15 mouse cellular contexts compared by ENCODE assay signal in genomic region chr4:132594191-132594590, GRCm38 (mm10). TPM values are rescaled to one million over a fixed set of nuclear protein-coding genes. Genes with fewer than 3 reads are reported as not detected.
DNase-seq lines count a peak whose midpoint lies in the region; ATAC-seq and TF ChIP-seq lines count a peak whose summit lies in the region.
"Had no signal": no experiment of that assay in that cellular context is flagged by ENCODE, and none has a peak within 500 bp of the region (broad histone marks: within the 10 kb centered on the region; RNA-seq: fewer than 3 reads in every experiment).

No protein-coding gene starts in this region.

- no peak overlapping the region for H3K4me3 ChIP-seq in heart, postnatal 0 days (ENCODE audit: low read depth, low read length)
- H3K4me3 ChIP-seq in lung, embryonic 16.5 days (ENCODE audit: low read length): no peak overlapping the region
- H3K4me3 ChIP-seq in lung, postnatal 0 days (ENCODE audit: low read depth, low read length): no peak overlapping the region
- H3K4me3 ChIP-seq in bone marrow macrophage, adult 2 months (ENCODE audit: insufficient read depth, low read length): no peak overlapping the region
- H3K4me3 ChIP-seq: erythroblast, embryonic 14.5 days had no signal

- no peak for TF ChIP-seq EP300 in heart, postnatal 0 days (IDR thresholded peaks at IDR 0.05; ENCODE audit: low read depth)
- no peak for TF ChIP-seq EP300 in lung, postnatal 0 days (IDR thresholded peaks at IDR 0.05)

- H3K27me3 ChIP-seq in heart, postnatal 0 days (ENCODE audit: control insufficient read depth, insufficient read depth, low read length): no peaks in the 10 kb centered on the region
- H3K27me3 ChIP-seq in lung, embryonic 16.5 days (ENCODE audit: control insufficient read depth, insufficient read depth, low read depth, low read length): no peaks in the 10 kb centered on the region
- no peaks in the 10 kb centered on the region for H3K27me3 ChIP-seq in lung, postnatal 0 days (replicated peaks; ENCODE audit: insufficient read depth, low read length)

- peak; percentile 41 for ATAC-seq in heart, postnatal 0 days (ENCODE audit: insufficient read depth, low read depth)
- 0 out of 2 replicates have a peak, but pooled peaks have one; percentile 17 for ATAC-seq in lung, embryonic 16.5 days (ENCODE audit: low read depth)
- no peak for ATAC-seq in lung, postnatal 0 days
- ATAC-seq: forebrain, postnatal 0 days; intestine, postnatal 0 days had no signal

- H3K9ac ChIP-seq in heart, postnatal 0 days (replicated peaks; ENCODE audit: low read depth, low read length): no peak overlapping the region
- H3K9ac ChIP-seq in lung, embryonic 16.5 days (ENCODE audit: low read length): no peak overlapping the region
- no peak overlapping the region for H3K9ac ChIP-seq in lung, postnatal 0 days (replicated peaks; ENCODE audit: low read depth)
- H3K9ac ChIP-seq: forebrain, postnatal 0 days had no signal

- no peaks in the 10 kb centered on the region for H3K9me3 ChIP-seq in heart, postnatal 0 days (replicated peaks; ENCODE audit: control insufficient read depth, low read length)
- no peaks in the 10 kb centered on the region for H3K9me3 ChIP-seq in lung, embryonic 16.5 days (ENCODE audit: control insufficient read depth, low read length)
- no peaks in the 10 kb centered on the region for H3K9me3 ChIP-seq in lung, postnatal 0 days (ENCODE audit: low read length)

- WGBS in heart, postnatal 0 days: 30% methylated on average over 4 of the region's 4 CpGs
- WGBS in lung, embryonic 16.5 days: 22% methylated on average over 4 of the region's 4 CpGs
- 32% methylated on average over 4 of the region's 4 CpGs for WGBS in lung, postnatal 0 days

- H3K4me2 ChIP-seq in heart, postnatal 0 days (ENCODE audit: low read depth, low read length): no peak overlapping the region
- H3K4me2 ChIP-seq in lung, embryonic 16.5 days (ENCODE audit: low read depth, low read length): no peak overlapping the region
- H3K4me2 ChIP-seq in lung, postnatal 0 days (replicated peaks; ENCODE audit: low read depth, low read length): no peak overlapping the region

- DNase-seq in heart, postnatal 0 days (ENCODE audit: low spot score): no peak
- DNase-seq in heart, postnatal 4 days: no peak
- no peak for DNase-seq in lung, postnatal 0 days (ENCODE audit: low spot score)
- DNase-seq in yolk sac, embryonic 10.5 days (ENCODE audit: low spot score): peak; percentile 86
- DNase-seq in layer of hippocampus, adult 8-10 months (ENCODE audit: low spot score in 2 of 2): no peak
- DNase-seq: adrenal gland, postnatal 14 days; cerebellum, adult 11 months; forebrain, postnatal 0 days; gastrocnemius, postnatal 36 days; lung, postnatal 4 days; thymus, adult 2 months had no signal

- no peak overlapping the region for H3K27ac ChIP-seq in heart, postnatal 0 days (ENCODE audit: low read depth)
- no peak overlapping the region for H3K27ac ChIP-seq in lung, embryonic 16.5 days (ENCODE audit: low read length)
- no peak overlapping the region for H3K27ac ChIP-seq in lung, postnatal 0 days (ENCODE audit: low read length)
- peak overlapping the region; percentile 99 for H3K27ac ChIP-seq in bone marrow macrophage, adult 2 months (ENCODE audit: insufficient read depth, low read depth, low read length)

- TF ChIP-seq CTCF in heart, postnatal 0 days (IDR thresholded peaks at IDR 0.05; ENCODE audit: low read depth): no peak
- no peak for TF ChIP-seq CTCF in lung, postnatal 0 days (IDR thresholded peaks at IDR 0.05)
- no peak for TF ChIP-seq CTCF in bone marrow macrophage, adult 2 months (IDR thresholded peaks at IDR 0.05; ENCODE audit: low read depth, low read length)

- peaks cover 10% of the 10 kb centered on the region; the same call in 1 of the 2 replicates for H3K4me1 ChIP-seq in heart, postnatal 0 days (ENCODE audit: control insufficient read depth, insufficient read depth)
- H3K4me1 ChIP-seq in lung, embryonic 16.5 days (replicated peaks; ENCODE audit: control insufficient read depth, insufficient read depth, low read length): no peaks in the 10 kb centered on the region
- no peaks in the 10 kb centered on the region for H3K4me1 ChIP-seq in lung, postnatal 0 days (ENCODE audit: insufficient read depth, low read depth, low read length)
- peaks cover 62% of the 10 kb centered on the region for H3K4me1 ChIP-seq in bone marrow macrophage, adult 2 months (ENCODE audit: control insufficient read depth, insufficient read depth, low read length)

- H3K36me3 ChIP-seq in heart, postnatal 0 days (replicated peaks; ENCODE audit: control insufficient read depth, insufficient read depth, low read length): no peaks in the 10 kb centered on the region
- H3K36me3 ChIP-seq in lung, embryonic 16.5 days (ENCODE audit: control insufficient read depth, insufficient read depth, low read length): no peaks in the 10 kb centered on the region
- H3K36me3 ChIP-seq in lung, postnatal 0 days (ENCODE audit: insufficient read depth, low read length): no peaks in the 10 kb centered on the region

- no peak for TF ChIP-seq POLR2A in bone marrow macrophage, adult 2 months (IDR thresholded peaks at IDR 0.05; ENCODE audit: borderline replicate concordance, low read depth, low read length)

RNA-seq across cellular contexts. Expression of gene Ptafr, which starts 30.3 kb away (rescaled TPM):
- 0.08 and 1.5 TPM in 2 replicates for total RNA-seq in heart, postnatal 0 days (2014; rRNA removed; ENCODE audit: low replicate concordance)
- polyA plus RNA-seq in heart, postnatal 0 days (2015; fragmentation: Nextera tagmentation; extraction: Ambion mirVana): 0.61 and 0.71 TPM in 2 replicates
- total RNA-seq in heart, postnatal 4 days (2021): 1 to 10 TPM in 1 of 2 experiments, under 1 TPM in 1; 0.86 to 1.3 TPM
- polyA plus RNA-seq in lung, embryonic 16.5 days (2015; fragmentation: Nextera tagmentation; extraction: Ambion mirVana): 1.1 and 1.2 TPM in 2 replicates
- polyA plus RNA-seq in lung, postnatal 0 days (2015; fragmentation: Nextera tagmentation; extraction: Ambion mirVana): 2.1 and 2.5 TPM in 2 replicates
- polyA plus RNA-seq in bone marrow macrophage, adult 2 months (2012; ENCODE audit: insufficient read depth, insufficient read length, missing spikeins): 81.4 and 91.0 TPM in 2 replicates
- 1 to 10 TPM; 1.1 to 3.8 (median 2.5) TPM for total RNA-seq in layer of hippocampus, adult 8-10 months (2022)

RNA-seq across cellular contexts. Expression of gene Eya3, which starts 44.6 kb away (rescaled TPM):
- 22.7 and 54.6 TPM in 2 replicates for total RNA-seq in heart, postnatal 0 days (2014; rRNA removed; ENCODE audit: low replicate concordance)
- 14.0 and 14.5 TPM in 2 replicates for polyA plus RNA-seq in heart, postnatal 0 days (2015; fragmentation: Nextera tagmentation; extraction: Ambion mirVana)
- 10 to 100 TPM; 29.9 to 35.3 TPM for total RNA-seq in heart, postnatal 4 days (2021)
- 26.0 and 28.1 TPM in 2 replicates for polyA plus RNA-seq in lung, embryonic 16.5 days (2015; fragmentation: Nextera tagmentation; extraction: Ambion mirVana)
- 8.2 and 8.8 TPM in 2 replicates for polyA plus RNA-seq in lung, postnatal 0 days (2015; fragmentation: Nextera tagmentation; extraction: Ambion mirVana)
- polyA plus RNA-seq in bone marrow macrophage, adult 2 months (2012; ENCODE audit: insufficient read depth, insufficient read length, missing spikeins): 37.9 and 42.5 TPM in 2 replicates
- total RNA-seq in layer of hippocampus, adult 8-10 months (2022): 10 to 100 TPM; 28.7 to 31.1 (median 29.0) TPM

RNA-seq across cellular contexts. Expression of gene Dnajc8, which starts 58.8 kb away (rescaled TPM):
- 64.0 and 104 TPM in 2 replicates for total RNA-seq in heart, postnatal 0 days (2014; rRNA removed; ENCODE audit: low replicate concordance)
- polyA plus RNA-seq in heart, postnatal 0 days (2015; fragmentation: Nextera tagmentation; extraction: Ambion mirVana): 94.1 and 96.2 TPM in 2 replicates
- total RNA-seq in heart, postnatal 4 days (2021): 10 to 100 TPM; 77.0 to 79.0 TPM
- 159 and 171 TPM in 2 replicates for polyA plus RNA-seq in lung, embryonic 16.5 days (2015; fragmentation: Nextera tagmentation; extraction: Ambion mirVana)
- polyA plus RNA-seq in lung, postnatal 0 days (2015; fragmentation: Nextera tagmentation; extraction: Ambion mirVana): 157 and 182 TPM in 2 replicates
- 140 and 155 TPM in 2 replicates for polyA plus RNA-seq in bone marrow macrophage, adult 2 months (2012; ENCODE audit: insufficient read depth, insufficient read length, missing spikeins)
- 100 to 1,000 TPM in 2 of 4 experiments, 10 to 100 TPM in 2; 88.8 to 104 (median 94.6) TPM for total RNA-seq in layer of hippocampus, adult 8-10 months (2022)

Comparison
In these comparisons a context has a peak if more than half of its experiments do, and no peak if none do; other contexts are left out.
1. RNA of gene Ptafr, which starts 30.3 kb away (polyA plus RNA-seq): 81.4 to 91.0 TPM in bone marrow macrophage, adult 2 months; 2.1 to 2.5 TPM in lung, postnatal 0 days, 1.1 to 1.2 TPM in lung, embryonic 16.5 days and 0.61 to 0.71 TPM in heart, postnatal 0 days; every median in the first group is over 10 times any median in the second.